Mouse (Mus musculus) CH12F3 (cell line): ENCODE measurements around the gene Ubox5.

ENCODE experiments used
- in situ Hi-C: fragments of 300-500 bp; cut with MboI; formaldehyde crosslinking; loops from 2 replicates; pipeline ENCODE4 v1.14.3; 2020; ENCODE audit warnings: low sequenced_read_pairs

Ubox5 gene

GRCm38 (mm10) chr2:130634739-130635411, 5.0 kb upstream of the Ubox5 start:
- in situ Hi-C loops, result no loop called here

GRCm38 (mm10) chr2:130634006-130634738, 4.3 kb upstream of the Ubox5 start:
- in situ Hi-C loops, result no loop called here

- in situ Hi-C loops, result no loop called here
These were observed 3.2 kb upstream of the Ubox5 start for GRCm38 (mm10) chr2:130632887-130633675.

- in situ Hi-C loops, result no loop called here
These were observed 2.6 kb upstream of the Ubox5 start for GRCm38 (mm10) chr2:130632416-130632815.

GRCm38 (mm10) chr2:130629080-130629838, 579 bp downstream of the Ubox5 start:
- in situ Hi-C loops, result no loop called here

GRCm38 (mm10) chr2:130628424-130628823, 1.4 kb downstream of the Ubox5 start:
- in situ Hi-C loops, result no loop called here

GRCm38 (mm10) chr2:130618972-130619371, 10.9 kb downstream of the Ubox5 start:
- in situ Hi-C loops, result no loop called here

- in situ Hi-C loops, result no loop called here
These were observed 16.7 kb downstream of the Ubox5 start for GRCm38 (mm10) chr2:130613091-130613490.

GRCm38 (mm10) chr2:130602195-130602594, 27.6 kb downstream of the Ubox5 start:
- in situ Hi-C loops, result no loop called here

GRCm38 (mm10) chr2:130598399-130598798, 31.4 kb downstream of the Ubox5 start:
- in situ Hi-C loops, result no loop called here

- in situ Hi-C loops, result no loop called here
These were observed 32.2 kb downstream of the Ubox5 start for GRCm38 (mm10) chr2:130597601-130598010.

GRCm38 (mm10) chr2:130595596-130595995, 34.2 kb downstream of the Ubox5 start:
- in situ Hi-C loops, result no loop called here

- in situ Hi-C loops, result no loop called here
These were observed 38.8 kb downstream of the Ubox5 start for GRCm38 (mm10) chr2:130591016-130591415.

GRCm38 (mm10) chr2:130589761-130590160, 40.1 kb downstream of the Ubox5 start:
- in situ Hi-C loops, result no loop called here

GRCm38 (mm10) chr2:130589157-130589556, 40.7 kb downstream of the Ubox5 start:
- in situ Hi-C loops, result no loop called here

GRCm38 (mm10) chr2:130588373-130588772, 41.5 kb downstream of the Ubox5 start:
- in situ Hi-C loops, result no loop called here

GRCm38 (mm10) chr2:130586016-130586415, 43.8 kb downstream of the Ubox5 start:
- in situ Hi-C loops, result no loop called here

GRCm38 (mm10) chr2:130583902-130584560, 45.8 kb downstream of the Ubox5 start:
- in situ Hi-C loops, result no loop called here

GRCm38 (mm10) chr2:130582552-130582951, 47.3 kb downstream of the Ubox5 start, which contains the start of gene Avp:
Gene Avp, minus strand, starts transcription at chr2:130582554.
- in situ Hi-C loops, result no loop called here

- in situ Hi-C loops, result no loop called here
These were observed 48.6 kb downstream of the Ubox5 start for GRCm38 (mm10) chr2:130581201-130581600.
